Mouse (Mus musculus) cerebellum, adult 9-11 months (tissue): ENCODE measurements around the gene Zc3hav1l.

Source experiments
- DNase-seq: peaks from one replicate; pipeline ENCODE4 v3.0.0; 2022

The Zc3hav1l gene

GRCm38 (mm10) chr6:38298761-38299401 is at the start of gene Zc3hav1l:
Gene Zc3hav1l, minus strand, starts transcription at chr6:38299259.
- DNase-seq: peak; percentile 79

GRCm38 (mm10) chr6:38347875-38348274 is 48.8 kb upstream of the Zc3hav1l start:
- no peak for DNase-seq

- no peak for DNase-seq
These were observed 46.7 kb upstream of the Zc3hav1l start for GRCm38 (mm10) chr6:38345796-38346195.

GRCm38 (mm10) chr6:38344006-38344670 is 45.1 kb upstream of the Zc3hav1l start:
- DNase-seq: no peak

- DNase-seq: no peak
These were observed 44.5 kb upstream of the Zc3hav1l start for GRCm38 (mm10) chr6:38343581-38343980.

GRCm38 (mm10) chr6:38342666-38342992 is 43.6 kb upstream of the Zc3hav1l start:
- DNase-seq: no peak

GRCm38 (mm10) chr6:38341751-38342665 is 42.9 kb upstream of the Zc3hav1l start:
- peak; percentile 75 for DNase-seq

- no peak for DNase-seq
These were observed 40.0 kb upstream of the Zc3hav1l start for GRCm38 (mm10) chr6:38339078-38339477.

GRCm38 (mm10) chr6:38337951-38338350 is 38.9 kb upstream of the Zc3hav1l start:
- no peak for DNase-seq

- no peak for DNase-seq
These were observed 38.2 kb upstream of the Zc3hav1l start for GRCm38 (mm10) chr6:38337166-38337705.

GRCm38 (mm10) chr6:38335264-38335663 is 36.2 kb upstream of the Zc3hav1l start:
- no peak for DNase-seq

- peak; percentile 44 for DNase-seq
These were observed 27.5 kb upstream of the Zc3hav1l start for GRCm38 (mm10) chr6:38326596-38326995.

- DNase-seq: no peak
These were observed 21.6 kb upstream of the Zc3hav1l start for GRCm38 (mm10) chr6:38320621-38321020.

- no peak for DNase-seq
These were observed 17.0 kb upstream of the Zc3hav1l start for GRCm38 (mm10) chr6:38316050-38316449.

- no peak for DNase-seq
These were observed 10.7 kb upstream of the Zc3hav1l start for GRCm38 (mm10) chr6:38309741-38310140.

GRCm38 (mm10) chr6:38304981-38305380 is 5.9 kb upstream of the Zc3hav1l start:
- no peak for DNase-seq

- peak; percentile 33 for DNase-seq
These were observed 818 bp downstream of the Zc3hav1l start for GRCm38 (mm10) chr6:38298246-38298635.

GRCm38 (mm10) chr6:38297580-38298245 is 1.3 kb downstream of the Zc3hav1l start:
- no peak for DNase-seq

- no peak for DNase-seq
These were observed 5.4 kb downstream of the Zc3hav1l start for GRCm38 (mm10) chr6:38293708-38294107.

GRCm38 (mm10) chr6:38292871-38293646 is 6.0 kb downstream of the Zc3hav1l start:
- no peak for DNase-seq

GRCm38 (mm10) chr6:38284422-38284821 is 14.6 kb downstream of the Zc3hav1l start:
- no peak for DNase-seq

GRCm38 (mm10) chr6:38264466-38264865 is 34.6 kb downstream of the Zc3hav1l start:
- no peak for DNase-seq
